Mouse (Mus musculus): Measurements from ENCODE around the gene Ebf1.
A peak's percentile ranks its signal among the peaks of the same experiment; 100 is the strongest.

Ebf1 gene

DNA sequence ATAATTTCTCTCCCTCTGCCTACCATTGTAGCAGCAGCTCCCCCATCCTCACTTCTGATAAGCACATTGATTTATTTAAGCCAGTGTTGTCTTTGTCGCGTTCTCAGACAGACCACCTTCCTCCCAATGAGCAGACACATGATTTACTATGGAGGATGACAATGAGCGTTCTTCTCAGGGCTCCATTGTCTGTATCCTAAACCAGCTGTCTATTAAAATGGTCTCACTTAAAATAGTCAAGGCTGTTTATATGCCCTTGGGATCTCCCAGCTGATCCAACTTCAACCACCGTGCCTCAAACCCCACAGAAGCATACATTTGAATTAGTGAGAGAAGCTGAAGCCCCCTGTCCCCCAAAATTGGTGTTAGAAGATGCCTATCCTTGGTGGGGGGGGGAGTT is 11.3 kb downstream of the Ebf1 start:
- H3K27me3 ChIP-seq (ENCODE audit: control insufficient read depth, insufficient read depth, low read length, poor library complexity, severe bottlenecking), result no peaks in the 10 kb centered on the region
- DNase-seq (ENCODE audit: low read depth, low spot score), result no peak
- H3K36me3 ChIP-seq (ENCODE audit: control insufficient read depth, insufficient read depth, low read length, poor library complexity, severe bottlenecking), result peaks cover 11% of the 10 kb centered on the region

- no peak for DNase-seq (ENCODE audit: low read depth, low spot score)
- H3K27me3 ChIP-seq (ENCODE audit: control insufficient read depth, insufficient read depth, low read length, poor library complexity, severe bottlenecking), result no peaks in the 10 kb centered on the region
- peaks cover 19% of the 10 kb centered on the region for H3K36me3 ChIP-seq (ENCODE audit: control insufficient read depth, insufficient read depth, low read length, poor library complexity, severe bottlenecking)
Observed at GRCm38 (mm10) chr11:44632064-44632968, 15.2 kb downstream of the Ebf1 start.

DNA sequence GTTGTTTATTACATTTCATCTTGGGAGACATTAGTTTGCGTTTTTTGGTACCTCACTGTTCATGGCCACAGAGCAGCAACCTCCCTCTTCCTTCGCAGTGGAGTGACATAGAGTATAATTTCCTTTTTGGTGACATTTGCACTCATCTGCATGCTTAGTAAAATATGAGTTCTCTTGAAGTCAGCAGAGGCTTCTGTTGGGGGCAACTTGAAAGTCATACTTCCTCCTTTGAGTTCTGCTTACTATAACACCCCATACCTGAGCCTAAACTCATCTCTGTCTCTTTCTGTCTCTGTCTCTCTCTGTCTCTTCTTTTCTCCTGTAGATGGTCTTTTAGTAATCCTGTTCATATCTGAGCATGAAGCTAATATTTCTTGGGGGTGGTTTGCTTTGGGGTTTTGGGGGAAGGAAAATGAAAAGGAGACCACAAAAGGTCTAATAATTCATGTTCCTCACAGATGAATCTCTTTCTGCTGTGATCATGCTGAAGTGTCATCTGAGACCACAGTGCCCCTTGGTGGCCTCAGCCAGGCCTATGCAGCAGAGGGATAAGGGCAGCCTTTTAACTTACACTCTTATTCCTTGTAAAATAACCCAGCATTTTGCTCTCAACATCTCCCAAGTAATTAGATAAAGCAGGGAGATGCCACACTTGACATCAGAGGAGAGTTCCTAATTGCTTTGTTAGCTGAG is 16.0 kb downstream of the Ebf1 start:
- peak; percentile 76 for DNase-seq (ENCODE audit: low read depth, low spot score)
- no peaks in the 10 kb centered on the region for H3K27me3 ChIP-seq (ENCODE audit: control insufficient read depth, insufficient read depth, low read length, poor library complexity, severe bottlenecking)
- H3K36me3 ChIP-seq (ENCODE audit: control insufficient read depth, insufficient read depth, low read length, poor library complexity, severe bottlenecking), result peaks cover 24% of the 10 kb centered on the region

GRCm38 (mm10) chr11:44634552-44635193 is 17.6 kb downstream of the Ebf1 start:
- no peak for DNase-seq (ENCODE audit: low read depth, low spot score)
- no peaks in the 10 kb centered on the region for H3K27me3 ChIP-seq (ENCODE audit: control insufficient read depth, insufficient read depth, low read length, poor library complexity, severe bottlenecking)
- H3K36me3 ChIP-seq (ENCODE audit: control insufficient read depth, insufficient read depth, low read length, poor library complexity, severe bottlenecking), result peaks cover 28% of the 10 kb centered on the region

- no peaks in the 10 kb centered on the region for H3K27me3 ChIP-seq (ENCODE audit: control insufficient read depth, insufficient read depth, low read length, poor library complexity, severe bottlenecking)
- peaks cover 27% of the 10 kb centered on the region for H3K36me3 ChIP-seq (ENCODE audit: control insufficient read depth, insufficient read depth, low read length, poor library complexity, severe bottlenecking)
Observed at GRCm38 (mm10) chr11:44636241-44636640, 19.1 kb downstream of the Ebf1 start.

GRCm38 (mm10) chr11:44638193-44638754 is 21.2 kb downstream of the Ebf1 start:
- Histone ChIP-seq H3K27me3 (ENCODE audit: control insufficient read depth, insufficient read depth, low read length, poor library complexity, severe bottlenecking) (no peaks in the 10 kb centered on the region), H3K36me3 (ENCODE audit: control insufficient read depth, insufficient read depth, low read length, poor library complexity, severe bottlenecking) (peaks cover 35% of the 10 kb centered on the region)
- DNase-seq (ENCODE audit: low read depth, low spot score), result no peak

More at GRCm38 (mm10) chr11:44636241-44636640, 19.1 kb downstream of the Ebf1 start:
- DNase-seq (ENCODE audit: low read depth, low spot score), result no peak

DNA sequence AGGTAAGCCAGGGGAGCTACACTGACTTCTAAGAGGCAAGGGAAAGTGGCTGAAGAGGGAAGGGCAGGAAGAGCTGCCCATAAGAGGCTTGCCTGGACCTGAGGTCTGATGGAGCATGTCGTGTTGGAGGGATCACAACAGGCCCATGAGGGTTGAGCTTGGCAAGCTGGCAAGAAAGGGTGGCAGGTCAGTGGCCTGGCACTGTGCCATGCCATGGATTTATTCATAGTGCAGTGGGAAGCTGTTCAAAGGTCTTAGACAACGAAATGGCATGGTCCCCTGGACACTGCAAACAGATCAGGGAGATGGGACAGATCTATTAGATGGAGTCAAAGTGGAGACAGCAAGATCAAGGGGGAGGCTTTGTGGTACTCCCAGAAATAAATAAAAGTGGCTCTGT is 24.4 kb downstream of the Ebf1 start:
- Histone ChIP-seq H3K27me3 (ENCODE audit: control insufficient read depth, insufficient read depth, low read length, poor library complexity, severe bottlenecking) (no peaks in the 10 kb centered on the region), H3K36me3 (ENCODE audit: control insufficient read depth, insufficient read depth, low read length, poor library complexity, severe bottlenecking) (peaks cover 34% of the 10 kb centered on the region)
- no peak for DNase-seq (ENCODE audit: low read depth, low spot score)

- peaks cover 18% of the 10 kb centered on the region for H3K36me3 ChIP-seq (ENCODE audit: control insufficient read depth, insufficient read depth, low read length, poor library complexity, severe bottlenecking)
- no peak for DNase-seq (ENCODE audit: low read depth, low spot score)
- no peaks in the 10 kb centered on the region for H3K27me3 ChIP-seq (ENCODE audit: control insufficient read depth, insufficient read depth, low read length, poor library complexity, severe bottlenecking)
Observed at GRCm38 (mm10) chr11:44654340-44655019, 37.4 kb downstream of the Ebf1 start.

DNA sequence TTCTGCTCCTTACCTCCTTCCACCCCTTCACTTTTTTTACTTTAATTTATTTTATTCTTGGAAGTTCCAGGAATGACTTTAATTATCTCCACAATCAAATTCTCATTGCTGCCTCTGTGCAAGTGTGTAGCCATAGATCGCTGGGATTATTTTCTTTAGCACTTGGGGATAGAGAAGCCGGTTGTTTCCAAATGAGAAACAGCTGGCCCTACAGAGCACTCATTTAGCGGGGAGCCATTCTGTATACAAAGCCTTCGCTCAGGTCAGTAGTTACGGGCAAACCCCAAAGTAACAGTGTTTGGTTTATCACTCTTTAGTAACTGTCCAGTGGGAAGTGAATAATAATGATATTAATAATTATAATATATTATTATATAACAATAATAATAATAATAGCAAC is 38.4 kb downstream of the Ebf1 start:
- no peak for DNase-seq (ENCODE audit: low read depth, low spot score)
- H3K27me3 ChIP-seq (ENCODE audit: control insufficient read depth, insufficient read depth, low read length, poor library complexity, severe bottlenecking), result no peaks in the 10 kb centered on the region
- peaks cover 18% of the 10 kb centered on the region for H3K36me3 ChIP-seq (ENCODE audit: control insufficient read depth, insufficient read depth, low read length, poor library complexity, severe bottlenecking)

DNA sequence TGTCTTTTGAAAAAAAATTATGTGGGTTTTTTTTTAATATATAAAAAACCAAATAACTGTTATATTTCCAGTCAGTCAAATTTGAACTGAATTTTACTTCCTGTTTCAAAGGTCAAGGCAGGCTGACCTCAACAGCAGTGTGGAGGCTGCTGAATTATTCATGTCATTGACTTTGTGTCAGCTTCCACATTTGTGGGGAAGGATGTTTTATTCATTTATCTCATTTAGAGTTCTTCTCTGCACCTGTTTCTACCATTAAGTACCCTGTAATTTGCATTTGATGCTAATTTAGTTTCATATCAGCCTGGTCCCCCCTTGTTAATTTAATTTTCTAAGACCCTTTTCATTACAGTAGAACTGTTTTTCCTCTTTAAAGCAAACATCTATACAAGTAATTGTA is 39.8 kb downstream of the Ebf1 start:
- H3K27me3 ChIP-seq (ENCODE audit: control insufficient read depth, insufficient read depth, low read length, poor library complexity, severe bottlenecking), result no peaks in the 10 kb centered on the region
- peaks cover 18% of the 10 kb centered on the region for H3K36me3 ChIP-seq (ENCODE audit: control insufficient read depth, insufficient read depth, low read length, poor library complexity, severe bottlenecking)
- peak; percentile 61 for DNase-seq (ENCODE audit: low read depth, low spot score)

DNA sequence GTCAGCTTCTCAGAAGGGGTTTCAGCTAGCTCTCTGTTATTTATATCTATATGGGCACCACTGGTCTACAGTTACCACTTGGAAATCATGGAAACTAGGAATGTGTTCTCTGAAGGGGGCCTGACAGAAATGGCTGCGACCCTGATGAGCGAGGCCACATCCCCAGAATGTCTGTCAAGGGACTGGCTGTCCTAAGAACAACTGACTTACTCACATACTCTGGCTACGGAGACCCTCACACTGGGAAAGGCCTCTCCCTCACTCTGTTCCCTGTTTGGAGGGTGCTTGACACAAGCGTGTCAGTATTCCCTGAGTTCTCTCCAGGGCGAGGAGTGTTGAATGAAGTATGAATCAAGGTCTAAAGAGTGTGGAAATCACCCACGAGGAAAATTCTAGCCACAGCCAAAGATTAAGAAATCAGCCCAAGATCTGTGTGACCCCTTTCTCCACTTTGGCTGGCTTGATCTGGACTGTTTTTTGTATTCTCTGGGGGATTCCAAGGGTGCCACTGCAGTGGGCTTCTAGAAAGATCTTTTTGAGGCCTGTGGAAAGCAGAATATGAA is 40.8 kb downstream of the Ebf1 start:
- peaks cover 12% of the 10 kb centered on the region for H3K36me3 ChIP-seq (ENCODE audit: control insufficient read depth, insufficient read depth, low read length, poor library complexity, severe bottlenecking)
- no peaks in the 10 kb centered on the region for H3K27me3 ChIP-seq (ENCODE audit: control insufficient read depth, insufficient read depth, low read length, poor library complexity, severe bottlenecking)
- no peak for DNase-seq (ENCODE audit: low read depth, low spot score)

DNA sequence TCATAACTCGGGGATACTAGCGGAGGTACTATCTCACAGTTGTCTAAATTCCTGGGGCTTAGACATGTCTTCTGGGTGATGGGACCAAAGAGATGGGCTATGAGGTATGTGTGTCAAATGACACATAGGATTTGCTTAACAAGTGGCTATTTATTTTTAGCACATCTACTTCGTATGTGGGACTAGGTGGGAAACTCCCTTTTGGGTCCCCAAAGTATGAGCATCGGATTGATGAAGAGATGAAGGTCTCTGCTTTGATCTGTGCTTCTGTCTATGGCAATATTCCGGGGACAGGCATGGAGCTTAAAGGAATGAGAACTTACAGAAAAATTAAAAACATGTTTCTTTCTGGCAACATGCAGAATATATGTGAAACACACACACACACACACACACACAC is 44.8 kb downstream of the Ebf1 start:
- Histone ChIP-seq H3K36me3 (ENCODE audit: control insufficient read depth, insufficient read depth, low read length, poor library complexity, severe bottlenecking) (peaks cover 3% of the 10 kb centered on the region; the same call in 1 of the 2 replicates), H3K27me3 (ENCODE audit: control insufficient read depth, insufficient read depth, low read length, poor library complexity, severe bottlenecking) (no peaks in the 10 kb centered on the region)
- peak; percentile 52 for DNase-seq (ENCODE audit: low read depth, low spot score)

- peak; percentile 60 for DNase-seq (ENCODE audit: low read depth, low spot score)
- no peaks in the 10 kb centered on the region for H3K27me3 ChIP-seq (ENCODE audit: control insufficient read depth, insufficient read depth, low read length, poor library complexity, severe bottlenecking)
- H3K36me3 ChIP-seq (ENCODE audit: control insufficient read depth, insufficient read depth, low read length, poor library complexity, severe bottlenecking), result peaks cover 2% of the 10 kb centered on the region
Observed at GRCm38 (mm10) chr11:44663609-44664141, 46.6 kb downstream of the Ebf1 start.

Data from splenic B cell, adult 2 months (primary cell).